14 mouse cellular contexts compared by ENCODE assay signal in the genomic region with DNA sequence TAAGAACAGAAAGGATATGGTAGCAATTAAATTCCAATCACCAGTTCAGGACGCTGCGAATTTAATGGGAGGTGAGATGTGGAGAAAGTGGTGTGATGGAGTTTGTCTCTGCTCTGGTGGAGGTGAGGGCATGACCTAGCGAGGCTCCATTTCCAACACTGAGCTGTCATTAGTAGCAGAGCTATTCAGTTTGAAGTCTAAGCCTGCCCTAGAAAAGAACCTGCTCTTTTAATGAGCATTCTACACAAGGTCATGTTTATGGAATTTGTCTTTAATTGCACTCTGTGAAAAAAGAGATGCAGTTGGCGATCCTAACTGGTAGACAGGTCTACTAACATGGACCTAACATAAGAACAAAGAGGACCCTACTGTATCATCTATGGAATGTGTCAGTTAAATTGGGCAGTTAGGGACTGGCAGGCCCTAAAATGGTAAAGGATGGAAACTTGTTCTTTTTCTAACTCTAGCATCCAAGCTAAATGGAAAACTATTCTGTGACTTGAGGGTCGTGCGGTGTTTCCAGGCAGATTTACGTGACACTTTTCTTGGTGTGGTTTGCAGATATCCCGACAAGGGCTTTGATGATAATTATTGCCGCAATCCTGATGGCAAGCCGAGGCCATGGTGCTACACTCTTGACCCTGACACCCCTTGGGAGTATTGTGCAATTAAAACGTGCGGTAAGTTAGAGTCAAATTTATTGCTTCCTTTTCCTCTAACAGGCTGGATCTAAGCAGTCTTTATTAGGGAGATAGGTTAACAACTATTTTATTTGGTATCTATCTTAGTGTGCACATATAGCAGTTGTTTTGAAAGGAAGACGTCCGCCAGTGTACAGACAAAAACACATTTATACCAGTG. TPM values are rescaled to one million over a fixed set of nuclear protein-coding genes. Genes with fewer than 3 reads are reported as not detected.
DNase-seq lines count a peak whose midpoint lies in the region; TF ChIP-seq lines count a peak whose summit lies in the region.
"Had no signal": no experiment of that assay in that cellular context is flagged by ENCODE, and none has a peak within 500 bp of the region (broad histone marks: within the 10 kb centered on the region; RNA-seq: fewer than 3 reads in every experiment).

No protein-coding gene starts in this region.

- peak; percentile 32 for DNase-seq in Muller cell, postnatal 12 days (ENCODE audit: inconsistent ontology term)
- DNase-seq in embryo, embryonic 10.5 days (ENCODE audit: low spot score) = peak; percentile 39
- peak; percentile 4 to 6 for DNase-seq in kidney, adult 8-10 months
- DNase-seq in kidney, postnatal 4 days = peak; percentile 21 to 25
- DNase-seq in ovary, postnatal 10 days (ENCODE audit: low spot score) = no peak
- no peak for DNase-seq in left cerebral cortex, adult 2 months (ENCODE audit: extremely low spot score in 1 of 2, low spot score in 2 of 2)
- DNase-seq in thymus, postnatal 4 days = no peak
- DNase-seq: cerebellum, postnatal 10 days; gastrocnemius, postnatal 36 days; layer of hippocampus, adult 9-11 months had no signal

- no peak for TF ChIP-seq CTCF in left cerebral cortex, adult 2 months (IDR thresholded peaks at IDR 0.05)

- no peak overlapping the region for H3K4me3 ChIP-seq in left cerebral cortex, adult 2 months
- H3K4me3 ChIP-seq: embryonic facial prominence, embryonic 13.5 days; intestine, embryonic 15.5 days; lung, embryonic 15.5 days; neural tube, embryonic 12.5 days had no signal

- intact Hi-C loops in left cerebral cortex, adult 2 months (cut with DNase I) = no loop called here

- no peak overlapping the region for H3K27ac ChIP-seq in left cerebral cortex, adult 2 months
- H3K27ac ChIP-seq: embryonic facial prominence, embryonic 13.5 days; intestine, embryonic 15.5 days; lung, embryonic 15.5 days; neural tube, embryonic 12.5 days had no signal

RNA-seq across cellular contexts. Expression of a gene that starts 24.8 kb away (rescaled TPM):
- total RNA-seq in left cerebral cortex, adult 2 months (2021) = 1 to 10 TPM; 7.2 to 8.5 TPM

Comparison
In these comparisons a context has a peak if more than half of its experiments do, and no peak if none do; other contexts are left out.
1. DNase-seq: peak in Muller cell, postnatal 12 days (single experiment), embryo, embryonic 10.5 days (single experiment), kidney, adult 8-10 months (2 of 2) and kidney, postnatal 4 days (2 of 2); none in ovary, postnatal 10 days (single experiment), left cerebral cortex, adult 2 months (0 of 2) and thymus, postnatal 4 days (single experiment).